Mouse (Mus musculus) liver, adult 2 months (tissue): ENCODE measurements around the gene Lgals3bp. TPM values are rescaled to one million over a fixed set of nuclear protein-coding genes. Genes with fewer than 3 reads are reported as not detected.

Experiments used
- DNase-seq: peaks from one replicate; pipeline ENCODE4 v3.0.0-alpha.2; 2011; ENCODE audit warnings: low read depth, low spot score; ENCODE audit errors: extremely low read depth
- H3K27ac ChIP-seq: fragments of 200-500 bp; replicated peaks from 2 replicates; pipeline ENCODE4 v1.5.1; 2012; ENCODE audit warnings: low read depth, mild to moderate bottlenecking, control low read depth, inconsistent platforms, low read length; ENCODE audit not compliant: insufficient read depth
- H3K27me3 ChIP-seq: fragments of 200-500 bp; 2 replicates; pipeline ENCODE4 v1.6.1; 2012; ENCODE audit warnings: mild to moderate bottlenecking, moderate library complexity, low read length, inconsistent platforms; ENCODE audit not compliant: control insufficient read depth, insufficient read depth
- H3K36me3 ChIP-seq: fragments of 200-500 bp; 2 replicates; pipeline ENCODE4 v1.6.1; 2012; ENCODE audit warnings: low read length, inconsistent platforms; ENCODE audit not compliant: control insufficient read depth, insufficient read depth
- H3K4me1 ChIP-seq: fragments of 200-500 bp; 2 replicates; pipeline ENCODE4 v1.6.1; 2011; ENCODE audit warnings: low read length; ENCODE audit not compliant: control insufficient read depth, insufficient read depth
- H3K4me3 ChIP-seq: fragments of 200-500 bp; 2 replicates; pipeline ENCODE4 v1.5.1; 2011; ENCODE audit warnings: low read depth, mild to moderate bottlenecking, control low read depth, low read length, moderate library complexity; ENCODE audit not compliant: insufficient read depth
- H3K79me2 ChIP-seq: fragments of 200-500 bp; 2 replicates; pipeline ENCODE4 v1.6.1; 2012; ENCODE audit warnings: inconsistent platforms, mild to moderate bottlenecking, low read length, moderate library complexity; ENCODE audit not compliant: control insufficient read depth, insufficient read depth
- H3K9ac ChIP-seq: fragments of 200-500 bp; 2 replicates; pipeline ENCODE4 v1.6.1; 2012; ENCODE audit warnings: low read depth, mild to moderate bottlenecking, control low read depth, inconsistent platforms, low read length
- CTCF ChIP-seq: fragments of 200-500 bp; IDR thresholded peaks from 2 replicates; pipeline ENCODE4 v1.5.1; 2011; ENCODE audit warnings: low read depth, low read length, control low read depth
- POLR2A ChIP-seq: fragments of 200-500 bp; IDR thresholded peaks from 2 replicates; pipeline ENCODE4 v1.6.1; 2011; ENCODE audit warnings: low read length, control low read depth; ENCODE audit not compliant: insufficient read depth; ENCODE audit errors: extremely low read depth
- whole genome bisulfite sequencing: fragments of 180-500 bp; shearing (Covaris S2); methylation state at CpG from one replicate; pipeline ENCODE4 v1.1.7; 2018; 5-methylcytosine and 5-hydroxymethylcytosine counted together
- polyA plus RNA-seq: library from polyadenylated mRNA; depleted of rRNA; stranded (reverse); fragments of >200 nt; gene quantifications from 2 replicates; pipeline ENCODE4 v1.2.3, GENCODE M21; 2012; rRNA removed
- total RNA-seq: library from RNA; depleted of rRNA; stranded (reverse); fragments of >200 nt; gene quantifications from 2 replicates; pipeline ENCODE4 v1.2.3, GENCODE M21; 2014; rRNA removed

Gene Lgals3bp
- total RNA-seq (20.2 and 23.9 TPM in 2 replicates), polyA plus RNA-seq (136 and 216 TPM in 2 replicates)

DNA sequence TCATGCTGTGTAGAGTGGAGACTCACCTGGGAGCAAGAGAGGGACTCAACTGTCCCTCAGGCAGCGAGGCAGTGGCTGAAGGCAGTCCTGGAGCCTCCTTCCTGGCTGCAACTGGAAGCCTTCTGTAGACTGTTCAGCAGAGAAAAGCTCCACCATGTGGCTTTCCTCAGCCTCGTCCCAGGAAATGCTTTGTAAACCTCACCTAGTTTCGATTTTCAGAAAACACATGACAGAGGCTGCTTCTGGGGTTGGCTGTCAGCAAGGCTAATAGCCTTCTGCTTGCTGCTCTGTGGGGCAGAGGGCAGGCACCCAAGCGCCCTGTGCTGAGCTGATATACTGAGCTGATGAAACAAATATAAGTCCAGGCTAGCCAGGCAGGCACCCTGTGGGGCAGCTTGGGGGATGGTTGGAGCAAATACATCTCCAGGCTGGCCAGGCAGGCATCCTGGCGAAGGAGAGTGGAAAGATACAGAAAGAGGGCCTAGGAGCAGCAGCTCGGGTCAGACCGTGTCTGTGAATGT, at the start of gene Lgals3bp:
TSS of gene Lgals3bp (minus strand) at position 333 of the 521 bp plus-strand sequence.
- under 1% methylated on average over 7 of the region's 7 CpGs for WGBS
- Histone ChIP-seq H3K79me2 (peaks cover 7% of the 10 kb centered on the region; the same call in 1 of the 2 replicates), H3K36me3 (peaks cover 5% of the 10 kb centered on the region; the same call in 1 of the 2 replicates), H3K9ac (peak within 1 kb of the TSS; percentile 79), H3K4me3 (peak within 1 kb of the TSS; percentile 58), H3K27ac (peak within 1 kb of the TSS; percentile 89), H3K4me1 (peaks cover 9% of the 10 kb centered on the region), H3K27me3 (no peaks in the 10 kb centered on the region)
- DNase-seq, result peak; percentile 96
- TF ChIP-seq CTCF (peak; percentile 43), POLR2A (peak; percentile 47)

DNA sequence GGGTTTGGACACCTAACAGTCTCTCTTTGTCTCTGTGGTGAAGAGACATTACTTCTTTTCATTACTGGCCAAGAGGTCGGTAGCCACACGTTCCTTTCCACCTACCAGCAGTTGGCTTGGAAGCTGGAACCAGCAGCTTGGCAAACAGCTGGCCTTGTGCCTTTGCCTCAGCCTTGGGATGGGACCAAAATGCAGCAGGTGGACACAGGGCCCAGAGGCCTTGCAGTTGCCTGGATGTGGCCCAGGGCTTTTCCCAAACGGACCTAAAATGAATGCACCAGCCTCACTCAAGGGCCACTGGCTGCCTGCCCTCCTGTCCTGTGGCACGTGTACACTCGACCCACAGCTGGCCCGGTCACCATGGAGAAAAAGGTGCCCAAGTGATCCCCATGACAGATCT, 49.3 kb upstream of the Lgals3bp start:
- no peaks in the 10 kb centered on the region for H3K36me3 ChIP-seq
- peak; percentile 90 for DNase-seq
- no peaks in the 10 kb centered on the region for H3K27me3 ChIP-seq
- H3K4me3 ChIP-seq, result no peak overlapping the region
- H3K79me2 ChIP-seq, result no peaks in the 10 kb centered on the region
- H3K9ac ChIP-seq, result no peak overlapping the region
- WGBS, result 14% methylated on average over 6 of the region's 6 CpGs
- no peak overlapping the region for H3K27ac ChIP-seq
- H3K4me1 ChIP-seq, result peaks cover 4% of the 10 kb centered on the region
- no peak for TF ChIP-seq POLR2A
- no peak for TF ChIP-seq CTCF

DNA sequence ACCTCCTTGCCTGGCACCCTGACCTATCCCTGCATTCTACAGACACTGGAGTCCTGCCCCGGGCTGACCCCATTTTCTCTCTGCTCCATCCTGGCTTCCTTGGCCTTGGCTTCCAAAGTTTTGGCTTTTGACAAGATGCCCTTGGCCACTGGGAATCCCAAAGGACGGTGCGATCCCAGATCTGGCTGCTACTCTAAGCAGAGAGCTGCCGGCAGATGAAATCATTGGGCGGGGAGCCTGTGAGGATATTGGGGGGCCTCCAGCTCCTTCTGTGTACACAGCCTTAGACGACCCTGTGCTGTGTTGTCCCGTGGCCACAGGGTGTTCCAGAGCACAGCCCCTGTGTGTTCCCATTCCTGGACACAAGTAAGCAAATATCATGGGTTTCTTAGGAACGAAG, 46.5 kb upstream of the Lgals3bp start:
- Histone ChIP-seq H3K27me3 (no peaks in the 10 kb centered on the region), H3K36me3 (no peaks in the 10 kb centered on the region), H3K4me3 (no peak overlapping the region), H3K27ac (no peak overlapping the region), H3K9ac (no peak overlapping the region), H3K4me1 (peaks cover 3% of the 10 kb centered on the region; the same call in 1 of the 2 replicates), H3K79me2 (no peaks in the 10 kb centered on the region)
- DNase-seq, result no peak
- TF ChIP-seq POLR2A (no peak), CTCF (no peak)
- 78% methylated on average over 8 of the region's 8 CpGs for WGBS

DNA sequence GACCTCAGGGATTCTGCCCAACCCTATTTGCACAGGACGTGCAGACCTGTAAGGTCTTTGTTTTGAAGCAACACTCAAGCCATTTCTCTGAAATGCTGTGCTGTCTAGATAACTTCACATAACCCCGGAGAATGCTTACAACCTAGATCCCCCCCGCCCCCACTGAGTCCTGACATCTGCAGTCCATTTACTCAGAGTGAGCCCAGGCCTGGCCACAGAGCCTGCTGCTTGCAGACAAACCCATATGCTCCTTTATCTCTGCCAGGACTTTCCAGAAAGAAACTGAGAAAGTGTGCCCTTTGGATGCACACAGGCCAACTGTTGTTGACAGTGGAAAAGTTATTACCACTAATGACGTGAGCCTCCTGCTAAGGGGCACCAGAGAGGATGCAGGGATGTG, 45.5 kb upstream of the Lgals3bp start:
- Histone ChIP-seq H3K79me2 (no peaks in the 10 kb centered on the region), H3K27me3 (no peaks in the 10 kb centered on the region), H3K9ac (no peak overlapping the region), H3K36me3 (no peaks in the 10 kb centered on the region), H3K27ac (no peak overlapping the region), H3K4me1 (peaks cover 3% of the 10 kb centered on the region; the same call in 1 of the 2 replicates), H3K4me3 (no peak overlapping the region)
- DNase-seq, result no peak
- no peak for TF ChIP-seq POLR2A
- no peak for TF ChIP-seq CTCF
- WGBS, result 77% methylated on average over 4 of the region's 4 CpGs

DNA sequence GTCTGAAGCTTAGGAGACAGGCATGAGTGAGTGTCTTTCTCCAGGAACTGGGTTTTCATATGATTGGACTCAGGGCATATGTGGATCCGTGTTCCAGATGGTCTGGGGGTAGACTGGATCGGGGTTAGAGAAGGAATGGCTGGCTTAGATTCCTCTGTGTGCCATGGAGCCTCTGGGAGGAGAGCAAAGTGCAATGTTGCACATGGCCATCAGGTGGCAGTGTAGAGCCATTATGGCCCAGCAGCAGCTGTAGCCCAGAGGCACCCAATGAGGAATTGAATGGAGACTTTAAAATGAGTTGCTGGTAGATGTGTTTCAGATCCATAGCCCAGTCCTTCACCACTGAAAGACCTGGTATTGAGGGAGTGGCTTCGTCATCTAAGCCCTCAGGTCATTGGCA, 44.0 kb upstream of the Lgals3bp start:
- H3K4me3 ChIP-seq, result no peak overlapping the region
- WGBS, result 4% methylated on average over 3 of the region's 3 CpGs
- peaks cover 13% of the 10 kb centered on the region; the same call in 1 of the 2 replicates for H3K4me1 ChIP-seq
- H3K27me3 ChIP-seq, result no peaks in the 10 kb centered on the region
- TF ChIP-seq POLR2A (no peak), CTCF (peak; percentile 99)
- peak; percentile 38 for DNase-seq
- no peak overlapping the region for H3K9ac ChIP-seq
- no peaks in the 10 kb centered on the region for H3K36me3 ChIP-seq
- H3K79me2 ChIP-seq, result no peaks in the 10 kb centered on the region
- no peak overlapping the region for H3K27ac ChIP-seq

DNA sequence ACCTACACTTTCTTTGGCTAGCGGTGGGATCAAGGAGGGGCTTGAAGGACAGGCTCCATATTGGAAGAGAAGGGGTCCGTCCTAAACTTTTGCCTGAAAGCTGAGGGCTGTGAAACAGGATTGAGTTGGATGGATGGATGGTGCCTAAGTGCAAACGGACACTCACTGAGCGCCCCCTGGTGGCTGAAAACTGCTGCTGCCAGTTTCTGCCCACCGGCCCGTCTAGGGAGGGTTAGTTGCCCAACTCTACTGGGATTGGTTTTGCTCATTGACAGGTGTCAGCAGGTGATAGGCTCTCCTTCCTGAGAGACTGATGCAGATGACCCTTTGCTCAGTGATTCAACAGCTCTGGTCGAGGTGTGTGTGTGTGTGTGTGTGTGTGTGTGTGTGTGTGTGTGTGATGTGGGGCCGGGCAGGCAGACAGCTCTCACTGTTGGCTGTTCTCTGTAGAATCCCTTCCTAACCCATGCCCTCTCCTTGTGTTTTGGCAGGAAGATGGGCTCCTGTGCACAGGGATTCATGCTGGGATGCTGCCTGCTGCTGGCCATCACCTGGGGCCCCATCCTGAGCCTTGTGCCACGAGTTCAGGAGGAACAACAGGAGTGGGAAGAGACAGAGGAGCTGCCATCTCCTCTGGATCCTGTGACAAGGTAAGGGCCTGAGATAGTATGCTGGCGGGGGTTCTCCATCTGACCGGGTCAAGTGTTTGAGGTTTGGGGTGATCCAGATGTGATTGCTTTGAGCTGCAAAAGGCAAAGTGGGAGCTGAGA, 41.5 kb upstream of the Lgals3bp start:
- Histone ChIP-seq H3K79me2 (no peaks in the 10 kb centered on the region), H3K36me3 (no peaks in the 10 kb centered on the region), H3K9ac (no peak overlapping the region), H3K4me1 (peaks cover 22% of the 10 kb centered on the region), H3K27me3 (no peaks in the 10 kb centered on the region), H3K4me3 (no peak overlapping the region), H3K27ac (no peak overlapping the region)
- peak; percentile 90 for TF ChIP-seq CTCF
- TF ChIP-seq POLR2A, result no peak
- 31% methylated on average over 11 of the region's 11 CpGs for WGBS
- peak; percentile 39 for DNase-seq
